Mouse (Mus musculus) bone marrow, adult 2 months (tissue): ENCODE results near the gene Osbpl3. TPM values are rescaled to one million over a fixed set of nuclear protein-coding genes. Genes with fewer than 3 reads are reported as not detected.

Source experiments
- H3K27ac ChIP-seq: fragments of 200-500 bp; 2 replicates; pipeline ENCODE4 v1.5.1; 2012; ENCODE audit warnings: low read depth, mild to moderate bottlenecking, control low read depth, inconsistent platforms, low read length; ENCODE audit not compliant: control insufficient read depth, poor library complexity, insufficient read depth
- H3K4me1 ChIP-seq: fragments of 200-500 bp; 2 replicates; pipeline ENCODE4 v1.6.1; 2011; ENCODE audit warnings: low read length; ENCODE audit not compliant: control insufficient read depth, insufficient read depth
- H3K4me3 ChIP-seq: fragments of 200-500 bp; replicated peaks from 2 replicates; pipeline ENCODE3; 2011; ENCODE audit warnings: mild to moderate bottlenecking, low read depth, low read length, control low read depth; ENCODE audit not compliant: control insufficient read depth
- CTCF ChIP-seq: fragments of 200-500 bp; IDR thresholded peaks from 2 replicates; pipeline ENCODE4 v1.5.1; 2011; ENCODE audit warnings: low read length, control low read depth; ENCODE audit not compliant: control insufficient read depth, insufficient read depth
- POLR2A ChIP-seq: fragments of 200-500 bp; IDR thresholded peaks from 2 replicates; pipeline ENCODE4 v1.6.1; 2011; ENCODE audit warnings: low read depth, mild to moderate bottlenecking, control low read depth, low read length, borderline replicate concordance; ENCODE audit not compliant: control insufficient read depth
- WGBS: fragments of 180-500 bp; shearing (Covaris S2); methylation state at CpG from one replicate; pipeline ENCODE4 v1.1.7; 2018; 5-methylcytosine and 5-hydroxymethylcytosine counted together
- polyA plus RNA-seq: library from polyadenylated mRNA; stranded (reverse); fragments of >200 nt; gene quantifications from 2 replicates; pipeline ENCODE4 v1.2.4, GENCODE M21; 2011; ENCODE audit warnings: low replicate concordance; ENCODE audit not compliant: missing spikeins, insufficient read depth, insufficient read length

Osbpl3 gene
- polyA plus RNA-seq, 1 experiment, result 5.9 TPM

- no peak for TF ChIP-seq CTCF
- no peak for TF ChIP-seq POLR2A
- Histone ChIP-seq H3K4me3 (no peak overlapping the region), H3K4me1 (peaks cover 8% of the 10 kb centered on the region), H3K27ac (no peak overlapping the region)
- 72% methylated on average over 6 of the region's 6 CpGs for WGBS
Measured at GRCm38 (mm10) chr6:50309019-50309418, 147.0 kb downstream of the Osbpl3 start.

GRCm38 (mm10) chr6:50306625-50307024 is 149.4 kb downstream of the Osbpl3 start:
- Histone ChIP-seq H3K4me1 (peaks cover 8% of the 10 kb centered on the region), H3K4me3 (no peak overlapping the region), H3K27ac (no peak overlapping the region)
- WGBS, result 31% methylated on average over 4 of the region's 4 CpGs
- no peak for TF ChIP-seq CTCF
- no peak for TF ChIP-seq POLR2A

- TF ChIP-seq POLR2A, result no peak
- peak; percentile 89 for TF ChIP-seq CTCF
- whole genome bisulfite sequencing, result 13% methylated on average over 4 of the region's 4 CpGs
- no peak overlapping the region for H3K4me3 ChIP-seq
- H3K4me1 ChIP-seq, result peaks cover 8% of the 10 kb centered on the region
- H3K27ac ChIP-seq, result peak overlapping the region; percentile 47
Measured at GRCm38 (mm10) chr6:50304949-50305491, 151.0 kb downstream of the Osbpl3 start.

DNA sequence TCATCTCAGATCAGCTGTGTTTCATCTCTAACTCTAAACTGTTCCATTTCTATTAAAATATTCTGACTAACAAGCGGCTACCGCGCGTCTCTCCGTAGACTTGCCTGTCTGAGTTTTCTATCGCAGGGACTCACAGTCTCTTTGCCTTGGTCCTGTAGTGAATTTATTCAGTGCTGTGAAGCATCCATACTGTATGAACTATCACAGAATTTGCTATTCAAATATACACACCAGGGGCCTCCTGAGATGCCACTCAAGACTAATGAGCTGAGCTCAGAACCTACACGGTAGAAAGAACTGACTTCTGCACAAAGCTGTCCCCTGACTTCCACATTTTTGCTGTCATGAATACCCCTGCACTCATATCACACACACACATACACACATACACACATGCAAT is 154.9 kb downstream of the Osbpl3 start:
- H3K4me3 ChIP-seq, result no peak overlapping the region
- H3K27ac ChIP-seq, result no peak overlapping the region
- WGBS, result 82% methylated on average over 7 of the region's 7 CpGs
- peaks cover 9% of the 10 kb centered on the region for H3K4me1 ChIP-seq
- TF ChIP-seq CTCF, result no peak
- TF ChIP-seq POLR2A, result no peak

GRCm38 (mm10) chr6:50300622-50301021 is 155.4 kb downstream of the Osbpl3 start:
- 74% methylated on average over 6 of the region's 6 CpGs for WGBS
- Histone ChIP-seq H3K4me3 (no peak overlapping the region), H3K27ac (no peak overlapping the region), H3K4me1 (peaks cover 7% of the 10 kb centered on the region)
- TF ChIP-seq CTCF (no peak), POLR2A (no peak)

- 67% methylated on average over 7 of the region's 7 CpGs for whole genome bisulfite sequencing
- Histone ChIP-seq H3K4me1 (peaks cover 2% of the 10 kb centered on the region; the same call in 1 of the 2 replicates), H3K27ac (no peak overlapping the region), H3K4me3 (no peak overlapping the region)
- TF ChIP-seq CTCF (peak; percentile 44), POLR2A (no peak)
Measured at GRCm38 (mm10) chr6:50299071-50299470, 156.9 kb downstream of the Osbpl3 start.

- 90% methylated on average over 9 of the region's 9 CpGs for WGBS
- Histone ChIP-seq H3K4me3 (no peak overlapping the region), H3K4me1 (peaks cover 2% of the 10 kb centered on the region; the same call in 1 of the 2 replicates), H3K27ac (no peak overlapping the region)
- TF ChIP-seq CTCF (no peak), POLR2A (no peak)
Measured at GRCm38 (mm10) chr6:50297671-50298070, 158.3 kb downstream of the Osbpl3 start.

- TF ChIP-seq CTCF (no peak), POLR2A (no peak)
- 36% methylated on average over 10 of the region's 10 CpGs for WGBS
- peaks cover 2% of the 10 kb centered on the region; the same call in 1 of the 2 replicates for H3K4me1 ChIP-seq
- H3K27ac ChIP-seq, result no peak overlapping the region
- H3K4me3 ChIP-seq, result no peak overlapping the region
Measured at GRCm38 (mm10) chr6:50295136-50295535, 160.9 kb downstream of the Osbpl3 start.

DNA sequence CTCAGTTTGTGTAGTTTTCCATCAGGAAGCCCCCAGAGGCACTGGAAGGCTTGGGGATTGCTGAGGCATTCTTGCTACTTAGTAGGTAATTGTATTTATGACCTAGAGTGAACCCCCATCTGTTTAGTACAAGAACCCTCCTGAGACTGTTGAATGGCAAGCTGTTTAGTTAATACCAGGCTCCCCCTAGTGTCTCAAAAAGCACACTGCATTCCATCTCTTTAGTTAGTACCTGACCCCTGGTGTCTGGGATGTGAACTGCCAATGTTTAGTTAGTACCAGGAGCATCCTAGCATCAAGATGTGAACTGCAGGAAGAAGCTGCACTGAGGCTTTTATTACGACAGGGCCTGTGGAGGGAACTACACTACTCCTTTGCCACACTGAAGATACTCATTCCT is 161.9 kb downstream of the Osbpl3 start:
- Histone ChIP-seq H3K4me1 (peaks cover 2% of the 10 kb centered on the region; the same call in 1 of the 2 replicates), H3K4me3 (no peak overlapping the region), H3K27ac (no peak overlapping the region)
- no peak for TF ChIP-seq POLR2A
- TF ChIP-seq CTCF, result peak; percentile 34
- WGBS, result 11% methylated on average over 1 of the region's 1 CpGs
